Mouse (Mus musculus): ENCODE results near the gene Ehbp1l1.
A peak's percentile ranks its signal among the peaks of the same experiment; 100 is the strongest.

The Ehbp1l1 gene

GRCm38 (mm10) chr19:5668372-5668771 lies 57.7 kb downstream of the Ehbp1l1 start:
- no peak for DNase-seq (ENCODE audit: low read depth)

DNA sequence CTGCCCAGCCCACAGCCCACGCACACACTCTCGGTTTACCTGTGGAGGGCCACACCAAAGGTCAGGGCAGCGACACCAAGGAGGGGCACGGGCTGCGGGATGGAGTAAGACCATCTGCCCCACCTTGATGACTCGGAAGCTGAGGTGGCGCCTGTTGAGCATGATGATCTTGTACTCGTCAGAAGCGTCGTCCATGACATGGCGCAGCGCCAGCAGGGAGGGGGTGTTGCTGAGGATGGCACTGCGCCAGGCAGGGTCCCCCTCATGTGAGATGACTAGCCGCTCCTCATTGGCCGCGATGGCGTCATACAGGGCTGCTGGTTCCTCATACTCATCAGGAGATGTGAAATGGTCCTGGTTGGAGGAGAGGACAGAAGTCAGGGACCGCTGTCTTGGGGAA lies 59.7 kb downstream of the Ehbp1l1 start:
- DNase-seq (ENCODE audit: low read depth): no peak

GRCm38 (mm10) chr19:5665465-5665864 lies 60.7 kb downstream of the Ehbp1l1 start:
- DNase-seq (ENCODE audit: low read depth): peak; percentile 16

DNA sequence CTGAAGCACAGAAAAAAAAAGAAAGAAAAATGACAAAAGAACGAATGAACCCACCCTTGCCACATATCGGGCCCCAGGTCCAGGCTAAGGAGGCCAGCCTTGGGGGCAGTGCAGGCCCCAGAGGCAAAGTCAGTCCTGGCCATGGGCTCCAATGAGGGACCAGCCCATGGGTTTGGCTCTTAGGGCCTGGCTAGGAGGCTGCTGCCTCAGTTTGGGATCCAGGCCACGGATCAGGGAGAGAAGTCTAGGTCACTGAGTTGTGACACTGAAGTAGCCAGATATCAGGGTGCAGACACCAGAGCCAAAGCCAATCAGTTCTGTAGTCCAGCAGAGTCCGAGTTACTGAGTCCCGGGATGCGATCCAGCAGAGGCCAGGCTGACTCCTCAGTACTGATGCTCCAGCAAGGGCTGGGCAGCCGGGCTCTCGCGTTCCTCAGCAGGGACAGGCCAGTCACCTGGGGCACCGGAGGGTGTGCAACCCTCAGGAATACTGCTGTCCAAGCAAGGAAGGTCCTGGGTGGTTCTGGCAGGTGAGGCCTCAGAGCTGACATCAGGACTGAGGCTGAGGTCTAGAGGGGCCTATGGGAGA lies 61.4 kb downstream of the Ehbp1l1 start:
- DNase-seq (ENCODE audit: low read depth): no peak

DNA sequence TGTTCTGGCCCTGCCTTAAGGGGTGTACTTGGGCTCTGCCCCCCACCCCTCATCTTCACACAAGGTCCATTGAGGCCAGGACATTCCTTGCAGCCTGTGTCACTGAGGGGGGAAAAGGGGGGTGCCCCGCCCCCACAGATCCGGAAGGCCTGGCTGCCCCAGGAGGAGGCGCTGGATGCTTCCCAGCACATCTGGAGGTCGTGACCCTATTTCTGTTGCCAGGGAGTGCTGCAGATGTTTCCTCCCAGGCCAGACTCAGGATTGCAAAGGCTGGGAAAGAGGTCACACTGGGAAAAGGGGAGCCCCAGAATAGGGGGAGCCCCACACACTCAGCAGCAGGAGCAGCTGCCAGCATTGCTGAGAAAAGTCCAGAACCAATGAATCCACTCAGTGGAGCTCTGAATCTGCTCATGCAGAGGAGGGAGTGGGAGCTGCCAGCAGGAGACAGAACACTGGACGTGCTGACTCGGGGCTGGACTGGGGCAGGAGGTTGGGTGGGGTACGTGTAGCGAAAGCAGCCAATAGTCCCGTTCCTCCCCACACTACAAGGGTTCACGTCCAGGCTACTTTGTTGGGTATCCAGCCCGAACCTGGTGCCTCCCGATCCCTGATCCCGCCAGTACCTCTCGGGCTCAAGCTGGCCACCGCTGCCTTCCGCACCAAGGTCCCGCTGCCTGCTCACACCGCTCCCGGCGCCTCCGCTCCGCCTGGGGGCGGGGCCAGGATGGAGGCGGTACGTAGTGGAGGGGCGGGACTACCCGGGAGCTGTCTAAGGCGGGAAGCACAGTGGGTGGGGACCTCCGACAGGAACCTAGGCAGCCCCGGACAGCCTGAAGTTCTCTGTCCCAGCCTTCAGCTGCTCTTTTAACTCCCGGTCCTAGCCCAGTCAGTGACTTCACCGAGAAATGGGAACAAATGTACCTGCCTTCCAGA lies 62.9 kb downstream of the Ehbp1l1 start, which contains the start of gene Sipa1:
Gene Sipa1 (minus strand): TSS at position 727 of the 933 bp plus-strand sequence.
- peak; percentile 96 for DNase-seq (ENCODE audit: low read depth)

DNA sequence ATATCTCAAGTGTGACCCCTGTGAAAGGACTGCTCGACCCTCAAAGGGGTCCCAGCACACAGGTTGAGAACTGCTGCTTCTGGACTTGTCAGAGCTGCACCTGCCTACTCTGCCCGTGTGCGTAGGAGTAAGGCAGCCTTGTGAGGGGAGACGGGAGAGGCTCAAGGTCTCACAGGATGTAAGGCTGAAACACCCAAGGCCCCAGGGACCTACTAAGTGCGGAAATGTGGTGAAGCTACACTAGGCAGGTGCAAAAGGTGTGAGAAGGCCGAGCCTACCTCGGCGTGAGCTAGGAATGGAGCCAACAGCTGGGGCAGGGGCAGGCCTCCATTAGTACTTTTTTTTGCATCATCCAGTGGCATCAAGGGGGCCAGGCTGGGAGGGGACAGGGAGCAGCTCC lies 63.8 kb downstream of the Ehbp1l1 start:
- no peak for DNase-seq (ENCODE audit: low read depth)

- no peak for DNase-seq (ENCODE audit: low read depth)
Measured at GRCm38 (mm10) chr19:5660942-5661751, 65.0 kb downstream of the Ehbp1l1 start.
